Mouse (Mus musculus): ENCODE measurements around the gene Igfbp7. TPM values are rescaled to one million over a fixed set of nuclear protein-coding genes. Genes with fewer than 3 reads are reported as not detected.

Igfbp7 gene
- polyA plus RNA-seq, 1 experiment: 201 TPM

DNA sequence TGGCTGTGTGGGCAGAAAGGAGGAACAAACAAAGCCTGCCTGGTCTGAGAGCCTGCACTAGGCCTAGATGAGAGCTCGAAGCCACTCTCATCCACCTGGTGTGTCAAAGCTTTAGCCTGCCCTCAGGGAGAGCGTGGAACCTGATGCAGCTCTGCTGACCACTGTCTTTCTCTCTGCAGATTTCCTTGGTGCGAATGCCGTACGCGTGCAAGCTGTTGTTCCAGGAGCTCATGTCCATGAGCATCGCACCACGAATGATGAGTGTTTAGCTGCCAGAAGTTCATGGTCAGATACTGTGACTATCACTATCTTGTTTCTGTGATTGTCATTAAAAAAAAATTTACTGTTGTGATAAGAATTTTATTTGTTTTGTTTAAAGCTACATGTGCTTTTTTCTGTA, 58.9 kb downstream of the Igfbp7 start:
- Histone ChIP-seq H3K4me2 (ENCODE audit: low read depth) (no peak overlapping the region), H3K4me3 (no peak overlapping the region), H3ac (ENCODE audit: control insufficient read depth, insufficient read length) (no peak overlapping the region), H3K36me3 (ENCODE audit: control insufficient read depth, insufficient read depth) (peaks cover 37% of the 10 kb centered on the region), H3K79me2 (ENCODE audit: control insufficient read depth, insufficient read depth) (no peaks in the 10 kb centered on the region), H3K27me3 (ENCODE audit: control insufficient read depth, insufficient read depth, insufficient read length) (no peaks in the 10 kb centered on the region)
- no peak for TF ChIP-seq USF1 (IDR thresholded peaks at IDR 0.05; ENCODE audit: low read depth)
- no peak for TF ChIP-seq SRF (IDR thresholded peaks at IDR 0.05; ENCODE audit: control insufficient read depth, insufficient read length, low read depth)
- no peak for TF ChIP-seq POLR2AphosphoS2 (IDR thresholded peaks at IDR 0.05; ENCODE audit: insufficient read length, low read depth)
- TF ChIP-seq E2F4 (IDR thresholded peaks at IDR 0.05; ENCODE audit: insufficient read depth): no peak

DNA sequence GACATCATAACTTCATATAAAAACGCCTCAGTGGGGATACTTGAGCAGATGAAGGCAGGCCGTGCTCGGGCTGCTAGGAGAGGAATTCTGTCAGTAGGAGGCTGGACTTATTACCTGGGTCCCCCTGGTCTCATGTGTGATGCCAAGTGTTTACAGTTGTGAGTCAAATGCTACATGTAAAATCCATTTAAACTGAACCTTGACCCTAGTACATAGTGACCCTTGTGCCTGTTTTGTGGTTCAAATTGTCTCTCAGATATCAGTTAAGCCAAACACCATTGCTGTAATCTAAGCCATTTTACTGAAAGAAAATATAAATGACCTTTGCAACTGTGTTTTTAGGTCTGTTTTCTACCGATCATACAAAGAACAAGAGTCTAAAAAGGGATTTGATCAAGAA, 67.8 kb downstream of the Igfbp7 start:
- H3ac ChIP-seq (ENCODE audit: control insufficient read depth, insufficient read length): no peak overlapping the region
- no peak overlapping the region for H3K4me3 ChIP-seq
- no peak overlapping the region for H3K4me2 ChIP-seq (ENCODE audit: low read depth)
- TF ChIP-seq USF1 (IDR thresholded peaks at IDR 0.05; ENCODE audit: low read depth) (no peak), POLR2AphosphoS2 (IDR thresholded peaks at IDR 0.05; ENCODE audit: insufficient read length, low read depth) (no peak), REST (IDR thresholded peaks at IDR 0.05; ENCODE audit: insufficient read depth, insufficient read length) (no peak), MYOD1 (IDR thresholded peaks at IDR 0.05; ENCODE audit: control insufficient read depth in 1 of 3, insufficient read length in 2 of 3, low read depth in 2 of 3) (no peak), SRF (IDR thresholded peaks at IDR 0.05; ENCODE audit: control insufficient read depth, insufficient read length, low read depth) (no peak), MAX (IDR thresholded peaks at IDR 0.05; ENCODE audit: low read depth) (no peak), CEBPB (IDR thresholded peaks at IDR 0.05; ENCODE audit: insufficient read depth, poor library complexity, severe bottlenecking) (no peak), TCF12 (IDR thresholded peaks at IDR 0.05; ENCODE audit: insufficient read depth, poor library complexity, severe bottlenecking) (no peak), TCF3 (IDR thresholded peaks at IDR 0.05; ENCODE audit: insufficient read length, low read depth) (no peak), MYOG (IDR thresholded peaks at IDR 0.05; ENCODE audit: control insufficient read depth in 1 of 3, insufficient read depth in 1 of 3, insufficient read length in 2 of 3, low read depth in 2 of 3) (no peak), POLR2A (IDR thresholded peaks at IDR 0.05; ENCODE audit: insufficient read length, low read depth) (no peak)
- peaks cover 62% of the 10 kb centered on the region for H3K36me3 ChIP-seq (ENCODE audit: control insufficient read depth, insufficient read depth)
- H3K79me2 ChIP-seq (ENCODE audit: control insufficient read depth, insufficient read depth): no peaks in the 10 kb centered on the region
- H3K27me3 ChIP-seq (ENCODE audit: control insufficient read depth, insufficient read depth, insufficient read length): no peaks in the 10 kb centered on the region

GRCm38 (mm10) chr5:77330154-77330553, 77.7 kb downstream of the Igfbp7 start:
- peaks cover 63% of the 10 kb centered on the region for H3K36me3 ChIP-seq (ENCODE audit: control insufficient read depth, insufficient read depth)
- no peaks in the 10 kb centered on the region for H3K79me2 ChIP-seq (ENCODE audit: control insufficient read depth, insufficient read depth)
- no peak overlapping the region for H3K4me3 ChIP-seq
- H3ac ChIP-seq (ENCODE audit: control insufficient read depth, insufficient read length): no peak overlapping the region
- no peak for TF ChIP-seq USF1 (IDR thresholded peaks at IDR 0.05; ENCODE audit: low read depth)
- no peak for TF ChIP-seq POLR2AphosphoS2 (IDR thresholded peaks at IDR 0.05; ENCODE audit: insufficient read length, low read depth)
- no peak for TF ChIP-seq SRF (IDR thresholded peaks at IDR 0.05; ENCODE audit: control insufficient read depth, insufficient read length, low read depth)
- TF ChIP-seq MYOG (IDR thresholded peaks at IDR 0.05; ENCODE audit: control insufficient read depth in 1 of 3, insufficient read depth in 1 of 3, insufficient read length in 2 of 3, low read depth in 2 of 3): no peak
- TF ChIP-seq MAX (IDR thresholded peaks at IDR 0.05; ENCODE audit: low read depth): no peak
- TF ChIP-seq POLR2A (IDR thresholded peaks at IDR 0.05; ENCODE audit: insufficient read length, low read depth): no peak
- TF ChIP-seq MYOD1 (IDR thresholded peaks at IDR 0.05; ENCODE audit: control insufficient read depth in 1 of 3, insufficient read length in 2 of 3, low read depth in 2 of 3): no peak
- no peak for TF ChIP-seq CEBPB (IDR thresholded peaks at IDR 0.05; ENCODE audit: insufficient read depth, poor library complexity, severe bottlenecking)
- TF ChIP-seq TCF12 (IDR thresholded peaks at IDR 0.05; ENCODE audit: insufficient read depth, poor library complexity, severe bottlenecking): no peak
- H3K4me2 ChIP-seq (ENCODE audit: low read depth): no peak overlapping the region
- H3K27me3 ChIP-seq (ENCODE audit: control insufficient read depth, insufficient read depth, insufficient read length): no peaks in the 10 kb centered on the region

GRCm38 (mm10) chr5:77324936-77325335, 82.9 kb downstream of the Igfbp7 start:
- TF ChIP-seq CEBPB (IDR thresholded peaks at IDR 0.05; ENCODE audit: insufficient read depth, poor library complexity, severe bottlenecking): no peak
- no peak for TF ChIP-seq TCF3 (IDR thresholded peaks at IDR 0.05; ENCODE audit: insufficient read length, low read depth)
- TF ChIP-seq SRF (IDR thresholded peaks at IDR 0.05; ENCODE audit: control insufficient read depth, insufficient read length, low read depth): no peak
- TF ChIP-seq MYOD1 (IDR thresholded peaks at IDR 0.05; ENCODE audit: control insufficient read depth in 1 of 3, insufficient read length in 2 of 3, low read depth in 2 of 3): no peak
- TF ChIP-seq E2F4 (IDR thresholded peaks at IDR 0.05; ENCODE audit: insufficient read depth): no peak
- TF ChIP-seq MAX (IDR thresholded peaks at IDR 0.05; ENCODE audit: low read depth): no peak
- TF ChIP-seq POLR2AphosphoS2 (IDR thresholded peaks at IDR 0.05; ENCODE audit: insufficient read length, low read depth): no peak
- no peak for TF ChIP-seq POLR2A (IDR thresholded peaks at IDR 0.05; ENCODE audit: insufficient read length, low read depth)
- no peak for TF ChIP-seq MYOG (IDR thresholded peaks at IDR 0.05; ENCODE audit: control insufficient read depth in 1 of 3, insufficient read depth in 1 of 3, insufficient read length in 2 of 3, low read depth in 2 of 3)
- no peak for TF ChIP-seq USF1 (IDR thresholded peaks at IDR 0.05; ENCODE audit: low read depth)
- no peak for TF ChIP-seq REST (IDR thresholded peaks at IDR 0.05; ENCODE audit: insufficient read depth, insufficient read length)
- TF ChIP-seq TCF12 (IDR thresholded peaks at IDR 0.05; ENCODE audit: insufficient read depth, poor library complexity, severe bottlenecking): no peak
- Histone ChIP-seq H3ac (ENCODE audit: control insufficient read depth, insufficient read length) (no peak overlapping the region), H3K79me2 (ENCODE audit: control insufficient read depth, insufficient read depth) (no peaks in the 10 kb centered on the region), H3K27me3 (ENCODE audit: control insufficient read depth, insufficient read depth, insufficient read length) (no peaks in the 10 kb centered on the region), H3K4me3 (no peak overlapping the region), H3K36me3 (ENCODE audit: control insufficient read depth, insufficient read depth) (peaks cover 64% of the 10 kb centered on the region), H3K4me2 (ENCODE audit: low read depth) (no peak overlapping the region)

DNA sequence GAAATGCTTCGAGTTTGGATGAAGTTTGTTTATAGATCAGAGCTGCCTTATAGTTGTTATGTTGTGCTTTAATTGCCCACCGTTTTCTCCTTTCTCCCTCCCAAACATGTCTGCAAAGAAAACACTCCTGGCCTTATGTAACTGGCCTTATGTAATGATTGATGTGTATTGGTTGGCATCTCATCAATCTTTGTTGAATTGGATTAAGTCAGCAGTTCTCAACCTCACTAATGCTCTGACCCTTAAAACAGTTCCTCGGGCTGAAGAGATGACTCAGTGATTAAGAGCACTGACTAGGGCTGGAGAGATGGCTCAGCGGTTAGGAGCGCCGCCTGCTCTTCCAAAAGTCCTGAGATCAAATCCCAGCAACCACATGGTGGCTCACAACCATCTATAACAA, 92.9 kb downstream of the Igfbp7 start:
- no peaks in the 10 kb centered on the region for H3K27me3 ChIP-seq (ENCODE audit: control insufficient read depth, insufficient read depth, insufficient read length)
- no peak for TF ChIP-seq MYOG (IDR thresholded peaks at IDR 0.05; ENCODE audit: control insufficient read depth in 1 of 3, insufficient read depth in 1 of 3, insufficient read length in 2 of 3, low read depth in 2 of 3)
- TF ChIP-seq TCF3 (IDR thresholded peaks at IDR 0.05; ENCODE audit: insufficient read length, low read depth): no peak
- no peak for TF ChIP-seq REST (IDR thresholded peaks at IDR 0.05; ENCODE audit: insufficient read depth, insufficient read length)
- no peak for TF ChIP-seq SRF (IDR thresholded peaks at IDR 0.05; ENCODE audit: control insufficient read depth, insufficient read length, low read depth)
- no peak for TF ChIP-seq POLR2A (IDR thresholded peaks at IDR 0.05; ENCODE audit: insufficient read length, low read depth)
- TF ChIP-seq POLR2AphosphoS2 (IDR thresholded peaks at IDR 0.05; ENCODE audit: insufficient read length, low read depth): no peak
- no peak for TF ChIP-seq MAX (IDR thresholded peaks at IDR 0.05; ENCODE audit: low read depth)
- no peak for TF ChIP-seq USF1 (IDR thresholded peaks at IDR 0.05; ENCODE audit: low read depth)
- no peak for TF ChIP-seq TCF12 (IDR thresholded peaks at IDR 0.05; ENCODE audit: insufficient read depth, poor library complexity, severe bottlenecking)
- no peak for TF ChIP-seq MYOD1 (IDR thresholded peaks at IDR 0.05; ENCODE audit: control insufficient read depth in 1 of 3, insufficient read length in 2 of 3, low read depth in 2 of 3)
- TF ChIP-seq CEBPB (IDR thresholded peaks at IDR 0.05; ENCODE audit: insufficient read depth, poor library complexity, severe bottlenecking): no peak
- no peak for TF ChIP-seq E2F4 (IDR thresholded peaks at IDR 0.05; ENCODE audit: insufficient read depth)
- no peak overlapping the region for H3K4me3 ChIP-seq
- peaks cover 18% of the 10 kb centered on the region for H3K36me3 ChIP-seq (ENCODE audit: control insufficient read depth, insufficient read depth)
- no peak overlapping the region for H3K4me2 ChIP-seq (ENCODE audit: low read depth)
- H3ac ChIP-seq (ENCODE audit: control insufficient read depth, insufficient read length): no peak overlapping the region
- H3K79me2 ChIP-seq (ENCODE audit: control insufficient read depth, insufficient read depth): peaks cover 35% of the 10 kb centered on the region
